Mouse (Mus musculus) cortical plate, adult 2 months (tissue): ENCODE measurements at regions not wholly inside any gene's neighbourhood (a gene's known extent, or its start where the extent isn't known, plus 50 kb on each side); places are given as distances from the start of the nearest gene placed in this dataset.

Source experiments
- CTCF ChIP-seq: fragments of 200-500 bp; IDR thresholded peaks from 2 replicates; pipeline ENCODE4 v1.5.1; 2011; ENCODE audit warnings: mild to moderate bottlenecking, control low read depth, low read length; ENCODE audit not compliant: insufficient read depth; ENCODE audit errors: extremely low read depth
- POLR2A ChIP-seq: fragments of 200-500 bp; IDR thresholded peaks from 2 replicates; pipeline ENCODE4 v1.6.1; 2011; ENCODE audit warnings: mild to moderate bottlenecking, low read length, control low read depth; ENCODE audit not compliant: insufficient read depth; ENCODE audit errors: extremely low read depth

- TF ChIP-seq POLR2A (no peak), CTCF (no peak)
Observed at GRCm38 (mm10) chr4:39991851-39992250, 151.0 kb upstream of the Aco1 start.
